Mouse (Mus musculus) lung, adult 18-20 months (tissue): ENCODE measurements around the gene Kalrn.

Source experiments
- DNase-seq, 2 experiments: peaks; one replicate each; pipeline ENCODE4 v3.0.0; 2022; ENCODE audit warnings: mixed read lengths in 2 of 2

The Kalrn gene

GRCm38 (mm10) chr16:34167042-34167441 is 406.3 kb downstream of the Kalrn start:
- no peak for DNase-seq

DNA sequence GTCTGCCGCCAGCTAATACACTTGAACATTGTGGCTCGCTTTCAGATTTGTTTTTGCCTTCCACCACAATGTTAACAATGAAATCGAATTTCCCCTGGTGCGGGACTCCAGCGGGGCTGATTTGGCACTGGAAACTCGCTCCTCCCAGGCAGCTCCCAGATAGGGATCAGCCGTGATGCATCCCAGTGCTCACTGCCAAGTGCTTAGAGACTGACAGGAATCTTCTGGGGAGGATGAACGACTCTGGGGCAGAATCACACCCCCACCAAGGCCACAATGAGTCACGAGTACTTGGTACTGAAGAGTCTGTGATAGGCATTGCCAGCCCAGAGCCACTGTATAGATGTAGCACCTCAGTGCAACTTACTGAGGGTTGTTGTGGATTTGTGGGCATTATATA is 410.2 kb downstream of the Kalrn start:
- no peak for DNase-seq

DNA sequence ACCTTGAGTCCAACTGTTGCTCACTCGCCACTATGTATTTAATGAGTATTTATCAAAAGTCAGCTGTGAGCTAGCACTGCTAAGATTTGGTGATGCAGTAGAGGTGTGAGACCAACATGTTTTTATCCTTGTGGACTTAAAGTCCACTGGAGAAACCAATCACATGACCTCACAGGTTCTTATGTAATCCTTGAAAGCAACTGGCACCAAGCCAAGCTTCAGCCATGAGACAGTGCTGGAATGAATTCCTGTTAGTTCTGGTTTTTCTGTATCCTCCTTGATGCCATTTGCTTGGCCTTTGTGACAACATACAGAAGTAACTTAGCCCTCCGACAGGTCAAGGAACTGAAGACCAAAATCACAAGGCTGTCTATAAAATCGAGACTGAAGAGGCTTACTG is 413.8 kb downstream of the Kalrn start:
- DNase-seq: peak; percentile 22 to 62

DNA sequence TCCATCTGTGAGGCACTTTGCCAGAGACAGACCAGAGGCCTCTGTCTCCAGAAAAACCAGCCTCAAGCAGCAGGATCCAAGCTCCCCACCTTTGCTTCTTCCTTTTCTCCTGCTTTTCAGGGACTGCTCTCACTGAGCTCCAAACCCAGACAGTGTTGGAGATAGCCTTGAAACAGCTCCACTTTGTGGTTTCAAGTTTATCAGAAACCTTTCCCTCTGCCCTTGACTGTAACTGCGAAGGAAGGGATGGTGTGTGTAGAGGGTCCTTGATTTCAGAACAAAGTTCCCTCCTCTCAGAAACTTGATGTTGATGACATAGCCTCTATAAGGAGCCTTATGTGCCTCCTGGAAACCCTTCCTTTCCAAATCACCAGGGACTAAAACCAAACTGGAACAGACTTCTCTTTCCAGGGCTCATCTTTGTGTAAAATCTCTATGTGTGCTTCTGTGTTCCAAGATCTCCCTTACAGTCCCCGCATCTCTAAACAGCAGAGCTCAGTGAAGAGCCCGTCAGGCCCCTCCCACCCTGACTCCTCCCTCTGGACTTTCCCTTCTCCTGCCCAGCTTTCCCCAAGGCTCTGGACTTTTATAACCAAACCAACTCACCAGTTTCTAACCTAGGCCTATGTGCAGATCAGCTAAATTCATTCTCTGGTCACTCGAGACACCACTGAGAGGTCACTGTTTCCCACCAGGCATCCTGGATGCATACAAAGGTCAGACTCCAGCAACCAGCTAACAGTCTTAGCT is 415.8 kb downstream of the Kalrn start:
- no peak for DNase-seq

DNA sequence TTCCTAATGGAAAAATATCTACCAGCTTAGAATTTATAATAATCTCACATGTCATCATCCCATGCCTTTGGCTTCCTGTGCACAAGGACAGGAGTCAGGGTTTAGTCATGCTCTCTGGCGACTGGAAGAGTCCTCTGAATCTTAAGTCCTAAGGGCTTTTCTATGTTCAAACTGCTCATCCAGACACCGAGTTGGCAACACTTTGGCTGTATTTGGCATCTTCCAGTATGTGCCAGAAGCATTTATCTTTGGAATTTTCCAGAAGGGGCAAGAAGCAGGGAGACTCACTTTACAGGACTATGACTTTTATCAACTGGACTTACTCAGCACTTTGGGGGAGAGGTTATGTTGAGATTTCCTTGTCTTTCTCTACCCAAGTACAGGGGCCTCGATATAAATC is 417.6 kb downstream of the Kalrn start:
- DNase-seq: no peak

- DNase-seq: no peak
These were observed 418.4 kb downstream of the Kalrn start for GRCm38 (mm10) chr16:34154903-34155302.

- DNase-seq: no peak
These were observed 421.7 kb downstream of the Kalrn start for GRCm38 (mm10) chr16:34151528-34152071.

GRCm38 (mm10) chr16:34141670-34142069 is 431.7 kb downstream of the Kalrn start:
- DNase-seq: no peak

DNA sequence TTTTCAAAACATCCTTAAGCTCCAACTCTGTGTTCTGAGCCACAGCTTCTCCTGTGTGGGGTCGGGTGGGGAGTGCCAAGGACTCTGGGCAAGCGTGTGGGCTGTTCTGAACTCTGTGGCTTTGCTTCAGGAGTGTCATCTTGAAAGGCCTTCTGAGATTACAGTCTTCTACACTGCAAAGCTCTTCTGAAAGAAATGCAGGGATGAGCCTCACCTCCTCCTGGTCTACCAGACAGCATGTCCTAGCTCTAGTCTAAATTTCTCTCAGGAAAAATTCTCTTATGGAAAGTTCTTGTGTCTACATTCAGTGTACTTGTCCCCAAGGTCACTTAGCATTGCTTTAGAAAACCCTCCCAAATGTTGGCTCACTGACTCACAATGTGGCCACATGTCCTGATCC is 438.3 kb downstream of the Kalrn start:
- DNase-seq: no peak

DNA sequence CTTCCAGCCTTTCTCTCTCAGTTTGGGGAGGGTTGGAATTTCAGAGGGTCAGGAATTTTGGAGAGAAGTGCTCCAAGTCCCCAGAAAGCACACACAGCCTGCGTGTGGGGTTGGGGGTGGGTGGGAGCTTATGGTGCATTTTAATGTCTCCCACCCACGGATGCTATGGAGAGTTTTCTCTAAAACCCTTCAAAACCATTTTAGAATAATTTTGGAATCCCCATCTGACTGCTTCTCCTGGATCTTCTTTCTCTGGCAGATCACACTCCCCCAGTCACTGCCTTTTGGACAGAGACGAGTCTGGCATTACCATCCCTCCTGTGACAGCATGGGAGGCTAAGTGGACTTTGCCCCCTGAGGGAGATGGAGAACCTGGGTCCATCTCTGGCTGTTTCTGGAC is 438.7 kb downstream of the Kalrn start:
- no peak for DNase-seq

DNA sequence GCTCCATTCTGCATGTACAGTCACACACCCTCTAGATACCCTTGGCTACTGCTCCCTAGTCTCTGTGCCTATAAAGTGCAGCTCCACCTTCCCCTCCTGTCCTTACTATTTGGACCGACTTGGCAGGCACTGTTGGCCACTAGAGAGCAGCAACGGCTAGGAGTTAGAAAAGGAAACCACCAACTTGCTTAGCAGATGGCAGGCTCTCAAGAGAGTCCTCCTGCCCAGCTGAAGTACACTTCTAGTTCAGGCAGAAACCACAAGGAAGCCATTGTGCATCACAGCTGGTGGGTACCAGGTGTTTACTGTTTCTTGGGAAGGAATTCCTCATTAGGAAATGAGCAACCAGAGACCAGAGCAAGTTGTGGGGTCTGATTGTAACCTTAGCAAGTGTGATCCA is 447.7 kb downstream of the Kalrn start:
- peak; percentile 79 to 86 for DNase-seq

DNA sequence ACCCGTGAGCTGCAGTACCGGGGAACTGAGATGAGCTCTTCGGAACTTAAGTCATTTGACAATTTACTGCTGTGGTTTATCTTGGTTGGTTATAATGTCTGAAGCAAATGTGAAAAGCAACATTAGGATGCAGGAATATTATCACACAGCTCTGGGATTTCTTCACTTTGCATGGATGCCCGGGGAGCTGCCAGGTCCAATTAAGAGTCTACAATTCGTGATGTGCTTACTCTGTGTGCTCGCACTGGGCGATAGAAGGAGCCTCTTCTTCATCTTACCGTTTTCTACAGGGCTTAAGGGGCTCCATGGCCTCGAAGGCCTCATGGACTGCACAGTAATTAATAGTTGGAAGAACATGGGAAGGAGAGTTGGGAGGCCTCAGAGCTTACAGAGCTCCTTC is 450.8 kb downstream of the Kalrn start:
- no peak for DNase-seq

GRCm38 (mm10) chr16:34121288-34121687 is 452.0 kb downstream of the Kalrn start:
- no peak for DNase-seq

DNA sequence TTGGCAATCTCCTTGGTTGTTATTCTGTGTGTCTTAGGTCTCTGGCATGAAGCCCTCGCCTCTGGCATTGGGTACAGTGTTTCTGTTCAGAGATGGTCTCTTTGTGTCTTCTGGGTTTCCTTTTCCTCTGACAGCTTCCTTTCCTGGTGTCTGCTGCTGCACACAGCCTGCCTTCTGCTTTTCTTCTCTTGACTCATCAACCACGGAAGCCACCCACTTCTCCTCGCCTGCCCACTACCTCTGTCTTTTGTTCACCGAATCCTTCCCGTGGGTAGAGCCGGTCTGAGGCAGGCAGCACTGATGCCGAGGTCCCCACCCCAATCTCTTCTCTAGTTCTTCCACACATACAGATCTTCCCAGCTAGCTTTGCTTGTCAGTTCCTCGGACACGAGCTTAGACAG is 452.5 kb downstream of the Kalrn start:
- no peak for DNase-seq

GRCm38 (mm10) chr16:34119844-34120243 is 453.5 kb downstream of the Kalrn start:
- peak in 1 of 2 experiments; percentile 15 for DNase-seq

- peak in 1 of 2 experiments; percentile 13 for DNase-seq
These were observed 454.0 kb downstream of the Kalrn start for GRCm38 (mm10) chr16:34119370-34119769.

- DNase-seq: peak; percentile 55 to 61
These were observed 458.7 kb downstream of the Kalrn start for GRCm38 (mm10) chr16:34114665-34115064.

DNA sequence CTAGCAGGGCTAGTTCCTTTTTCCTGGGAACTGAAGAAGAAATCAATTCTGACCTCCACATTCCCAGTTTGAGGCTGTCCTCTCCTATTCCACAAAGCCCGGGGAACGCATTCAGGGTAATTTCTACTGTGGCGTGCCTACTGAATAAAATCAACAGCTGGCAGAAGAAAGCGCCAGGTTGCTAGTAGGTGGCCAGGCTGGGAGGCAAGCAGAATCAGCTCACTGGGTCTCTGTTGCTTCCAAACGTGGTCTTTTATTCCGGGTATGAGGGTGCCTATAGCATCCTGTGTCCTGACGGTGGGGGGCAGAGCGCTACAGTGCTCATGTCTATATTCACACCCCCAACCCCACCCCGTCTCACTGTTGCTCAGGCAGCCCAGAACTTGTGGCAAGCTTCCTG is 460.2 kb downstream of the Kalrn start:
- no peak for DNase-seq

DNA sequence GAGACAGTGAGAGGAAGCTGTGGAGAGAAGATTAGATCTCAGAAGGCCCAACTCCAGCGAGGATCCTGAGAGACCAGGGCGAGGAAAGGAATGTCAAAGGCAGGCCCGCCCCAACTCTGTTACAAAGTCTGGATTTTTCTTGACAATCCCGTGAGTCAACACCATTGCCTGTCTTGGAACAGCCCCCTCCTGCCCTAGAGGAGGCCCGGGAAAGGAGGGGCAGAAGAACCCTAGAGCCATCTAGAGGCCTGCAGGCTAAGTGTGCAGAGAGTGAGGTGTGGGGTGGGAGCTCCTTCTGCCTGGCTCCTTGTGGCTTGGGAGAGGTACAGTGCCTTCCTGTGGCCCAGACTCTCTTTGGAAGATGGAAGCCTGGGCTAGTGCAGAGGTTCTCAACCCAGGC is 460.8 kb downstream of the Kalrn start:
- DNase-seq: peak; percentile 31 to 49

GRCm38 (mm10) chr16:34110840-34111625 is 462.3 kb downstream of the Kalrn start:
- DNase-seq: no peak

GRCm38 (mm10) chr16:34104427-34104826 is 468.9 kb downstream of the Kalrn start:
- DNase-seq: no peak

DNA sequence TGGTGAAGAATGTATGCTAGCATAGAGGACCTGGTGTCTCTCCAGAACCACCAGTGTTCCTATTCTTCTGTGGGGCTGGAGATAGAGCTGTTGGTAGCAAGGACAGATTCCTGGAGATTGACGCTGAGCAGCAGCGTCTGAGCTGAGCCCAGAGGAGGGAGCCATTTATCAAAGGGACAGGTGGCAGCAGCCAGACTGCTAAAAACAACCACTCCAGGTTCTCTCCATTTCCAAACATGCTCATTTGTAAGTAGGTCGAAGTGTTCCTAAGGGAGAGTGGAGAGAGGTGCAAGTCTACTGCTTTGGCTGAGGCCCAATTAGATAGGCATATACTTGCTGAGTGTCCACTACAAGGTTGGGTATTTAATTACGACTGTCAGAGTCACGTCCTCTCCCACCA is 470.6 kb downstream of the Kalrn start:
- DNase-seq: peak in 1 of 2 experiments; percentile 29

GRCm38 (mm10) chr16:34099795-34100194 is 473.5 kb downstream of the Kalrn start:
- peak; percentile 19 to 57 for DNase-seq
